Comparison of ENCODE assay signal across 13 mouse cellular contexts in genomic region chr3:68487621-68488020, GRCm38 (mm10).
"Had no signal": no experiment of that assay in that cellular context is flagged by ENCODE, and none has a peak within 500 bp of the region (broad histone marks: within the 10 kb centered on the region; RNA-seq: fewer than 3 reads in every experiment).

No protein-coding gene starts in this region.

- H3K9ac ChIP-seq: limb, embryonic 13.5 days; liver, embryonic 14.5 days; midbrain, embryonic 12.5 days; neural tube, embryonic 13.5 days; stomach, embryonic 15.5 days had no signal

- H3K36me3 ChIP-seq: limb, embryonic 13.5 days; midbrain, embryonic 12.5 days; neural tube, embryonic 13.5 days; stomach, embryonic 15.5 days had no signal

- H3K4me1 ChIP-seq: midbrain, embryonic 12.5 days; neural tube, embryonic 13.5 days had no signal

- H3K9me3 ChIP-seq: limb, embryonic 13.5 days; midbrain, embryonic 12.5 days; neural tube, embryonic 13.5 days; stomach, embryonic 15.5 days had no signal

- H3K4me3 ChIP-seq: limb, embryonic 13.5 days; midbrain, embryonic 12.5 days; neural tube, embryonic 13.5 days; stomach, embryonic 15.5 days had no signal

- ATAC-seq: intestine, postnatal 0 days; midbrain, embryonic 16.5 days had no signal

- DNase-seq: kidney, adult 9 months; kidney, postnatal 36 days; retina, postnatal 1 day; right cerebral cortex, postnatal 14 days; thymus, postnatal 36 days had no signal

- H3K27me3 ChIP-seq: stomach, embryonic 15.5 days had no signal

- H3K27ac ChIP-seq: kidney, postnatal 0 days; limb, embryonic 13.5 days; liver, embryonic 14.5 days; midbrain, embryonic 12.5 days; neural tube, embryonic 13.5 days; stomach, embryonic 15.5 days had no signal

- H3K4me2 ChIP-seq: limb, embryonic 13.5 days; midbrain, embryonic 12.5 days; neural tube, embryonic 13.5 days; stomach, embryonic 15.5 days had no signal
